Comparison of ENCODE assay signal across 8 mouse cellular contexts in the genomic region with DNA sequence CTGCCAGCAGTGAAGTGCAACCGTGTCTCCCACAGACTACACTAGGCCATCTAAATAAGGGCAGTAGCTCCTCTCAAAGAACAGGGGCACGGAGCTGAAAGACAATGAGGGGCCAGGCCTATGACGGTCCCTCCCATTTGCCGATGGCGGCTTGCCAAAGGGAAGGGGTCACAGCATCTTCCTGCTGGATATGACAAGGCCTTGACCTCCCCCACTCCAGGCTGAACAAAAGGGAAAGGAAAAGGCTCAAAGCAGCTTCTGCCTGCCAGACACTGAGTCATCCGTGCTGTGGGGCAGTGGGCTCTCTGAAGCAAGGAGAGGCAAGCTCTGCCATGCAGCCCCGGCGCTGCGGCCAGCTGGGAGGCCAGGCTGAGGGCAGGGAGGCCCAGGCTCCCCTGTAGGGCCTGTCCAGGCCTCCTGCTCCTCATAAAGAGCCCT. TPM values are rescaled to one million over a fixed set of nuclear protein-coding genes. Genes with fewer than 3 reads are reported as not detected.
DNase-seq lines count a peak whose midpoint lies in the region; ATAC-seq and TF ChIP-seq lines count a peak whose summit lies in the region.

No protein-coding gene starts in this region.

- WGBS in liver, postnatal 0 days (ENCODE audit: insufficient replicate concordance), result 46% methylated on average over 9 of the region's 9 CpGs
- WGBS in olfactory bulb, adult 2 months, result 26% methylated on average over 9 of the region's 9 CpGs

- H3K9me3 ChIP-seq in liver, postnatal 0 days (ENCODE audit: low read length), result no peaks in the 10 kb centered on the region

- peak; percentile 32; the same call in 1 of the 2 replicates for TF ChIP-seq EP300 in liver, postnatal 0 days (IDR thresholded peaks at IDR 0.05; ENCODE audit: low read depth)

- H3K4me3 ChIP-seq in liver, postnatal 0 days (ENCODE audit: low read depth, low read length), result no peak overlapping the region
- H3K4me3 ChIP-seq in olfactory bulb, adult 2 months (ENCODE audit: insufficient read depth, low read depth, low read length), result no peak overlapping the region

- no peak overlapping the region for H3K9ac ChIP-seq in liver, postnatal 0 days (replicated peaks)

- no peak for TF ChIP-seq POLR2A in olfactory bulb, adult 2 months (IDR thresholded peaks at IDR 0.05; ENCODE audit: insufficient read depth, low read depth, low read length)

- H3K36me3 ChIP-seq in liver, postnatal 0 days (replicated peaks; ENCODE audit: insufficient read depth, low read length), result no peaks in the 10 kb centered on the region

- no peak overlapping the region for H3K4me2 ChIP-seq in liver, postnatal 0 days (ENCODE audit: low read depth, low read length)

- peak overlapping the region; percentile 70 for H3K27ac ChIP-seq in liver, postnatal 0 days (ENCODE audit: low read depth)
- H3K27ac ChIP-seq in olfactory bulb, adult 2 months (ENCODE audit: insufficient read depth, low read depth, low read length), result peak overlapping the region; percentile 59

- peak; percentile 47 for ATAC-seq in liver, postnatal 0 days
- ATAC-seq in monocyte, adult 5-6 weeks (replicated peaks; ENCODE audit: insufficient number of reproducible peaks, low FRiP score, low TSS enrichment, poor library complexity, severe bottlenecking), result no peak

- H3K4me1 ChIP-seq in liver, postnatal 0 days (ENCODE audit: insufficient read depth), result peaks cover 28% of the 10 kb centered on the region
- peaks cover 42% of the 10 kb centered on the region for H3K4me1 ChIP-seq in olfactory bulb, adult 2 months (ENCODE audit: control insufficient read depth, insufficient read depth, low read length)

- peak; percentile 85 for DNase-seq in NIH3T3 (ENCODE audit: low read depth)
- DNase-seq in cerebellum, adult 9-11 months, result peak; percentile 68
- peak; percentile 62 to 71 for DNase-seq in frontal cortex, adult 2 months (ENCODE audit: extremely low spot score in 1 of 2, low spot score in 1 of 2)
- peak; percentile 93 for DNase-seq in heart, postnatal 4 days
- peak; percentile 75 to 87 for DNase-seq in layer of hippocampus, adult 8-10 months (ENCODE audit: low spot score in 2 of 2)
- peak; percentile 70 for DNase-seq in liver, postnatal 0 days

- TF ChIP-seq CTCF in liver, postnatal 0 days (IDR thresholded peaks at IDR 0.05; ENCODE audit: low read depth), result no peak
- TF ChIP-seq CTCF in olfactory bulb, adult 2 months (IDR thresholded peaks at IDR 0.05; ENCODE audit: insufficient read depth, low read depth, low read length), result no peak

- no peaks in the 10 kb centered on the region for H3K27me3 ChIP-seq in liver, postnatal 0 days (ENCODE audit: insufficient read depth, low read length)

RNA-seq across cellular contexts. Expression of gene Amz1, which starts 43.8 kb away (rescaled TPM):
- polyA plus RNA-seq in frontal cortex, adult 2 months (2012; rRNA removed), result 15.3 and 17.0 TPM in 2 replicates
- 1 to 10 TPM in 1 of 2 experiments, under 1 TPM in 1; 0.93 to 1.5 TPM for total RNA-seq in heart, postnatal 4 days (2021)
- 10 to 100 TPM; 15.3 to 21.4 (median 18.7) TPM for total RNA-seq in layer of hippocampus, adult 8-10 months (2022)
- polyA plus RNA-seq in liver, postnatal 0 days (2015; fragmentation: Nextera tagmentation; extraction: Ambion mirVana), result 2.1 and 2.2 TPM in 2 replicates
- not detected in 2 replicates for polyA plus RNA-seq in olfactory bulb, adult 2 months (2012; ENCODE audit: insufficient read depth, insufficient read length, low replicate concordance, missing spikeins)
- 7.8 to 13.5 TPM (median 10.2 TPM) in 3 replicates for total RNA-seq in monocyte, adult 5-6 weeks (2017)
